Mouse (Mus musculus): ENCODE results near the gene Cradd.

- TF ChIP-seq POLR2A (IDR thresholded peaks at IDR 0.05; ENCODE audit: insufficient read length, low read depth) (no peak), TCF12 (IDR thresholded peaks at IDR 0.05; ENCODE audit: insufficient read depth, poor library complexity, severe bottlenecking) (no peak), E2F4 (IDR thresholded peaks at IDR 0.05; ENCODE audit: insufficient read depth) (no peak)
Measured at GRCm38 (mm10) chr10:95147136-95147901, 176.6 kb downstream of the Cradd start.
